Mouse (Mus musculus) ES-Bruce4 (cell line): ENCODE data around the gene Ubr4.
"Not testable (repeated sequence)": the region's sequence is repeated elsewhere in the genome, so short reads cannot be mapped to it uniquely, and the experiment has no call there.

Source experiments
- CTCF ChIP-seq: IDR thresholded peaks from one replicate; pipeline ENCODE4 v1.8.1; 2011; ENCODE audit warnings: low read depth, low read length
- POLR2A ChIP-seq: IDR thresholded peaks from one replicate; pipeline ENCODE4 v1.8.1; 2011; ENCODE audit warnings: low read length; ENCODE audit not compliant: insufficient read depth

DNA sequence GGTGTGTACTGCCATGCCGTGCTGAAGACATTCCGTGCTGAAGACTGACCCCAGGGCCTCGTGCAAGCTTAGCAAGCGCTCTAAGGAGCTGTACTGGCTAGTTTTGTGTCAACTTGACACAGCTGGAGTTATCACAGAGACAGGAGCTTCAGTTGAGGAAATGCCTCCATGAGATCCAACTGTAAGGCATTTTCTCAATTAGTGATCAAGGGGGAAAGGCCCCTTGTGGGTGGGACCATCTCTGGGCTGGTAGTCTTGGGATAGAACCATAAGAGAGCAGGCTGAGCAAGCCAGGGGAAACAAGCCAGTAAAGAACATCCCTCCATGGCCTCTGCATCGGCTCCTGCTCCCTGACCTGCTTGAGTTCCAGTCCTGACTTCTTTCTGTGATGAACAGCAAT, 177.8 kb downstream of the Ubr4 start, which contains the start of gene Iffo2:
- not testable (repeated sequence) for TF ChIP-seq CTCF, POLR2A
